Mouse (Mus musculus): ENCODE measurements around the gene Fam172a.

- no peak for TF ChIP-seq CTCF (IDR thresholded peaks at IDR 0.05; ENCODE audit: borderline replicate concordance, extremely low read depth, insufficient read depth, insufficient read length)
- no peak for TF ChIP-seq POLR2A (IDR thresholded peaks at IDR 0.05; ENCODE audit: borderline replicate concordance, extremely low read depth, insufficient read depth, insufficient read length, poor library complexity, severe bottlenecking)
Measured at GRCm38 (mm10) chr13:78171320-78171719, 469.5 kb downstream of the Fam172a start.
